Mouse (Mus musculus) small intestine, adult 2 months (tissue): ENCODE data around the gene Map1b.

ENCODE experiments used
- CTCF ChIP-seq: fragments of 200-500 bp; IDR thresholded peaks from 2 replicates; pipeline ENCODE4 v1.5.1; 2012; ENCODE audit warnings: low read depth, mild to moderate bottlenecking, control low read depth, inconsistent platforms, low read length, moderate library complexity, mixed read lengths; ENCODE audit not compliant: insufficient replicate concordance, insufficient read length; ENCODE audit errors: extremely low read depth
- POLR2A ChIP-seq: fragments of 200-500 bp; IDR thresholded peaks from 2 replicates; pipeline ENCODE4 v1.6.1; 2012; ENCODE audit warnings: low read depth, mild to moderate bottlenecking, control low read depth, inconsistent platforms, low read length, moderate library complexity

GRCm38 (mm10) chr13:99552381-99552780 is 36.0 kb upstream of the Map1b start:
- TF ChIP-seq POLR2A (no peak), CTCF (no peak)
